Mouse (Mus musculus) testis, adult 2 months (tissue): ENCODE data around the gene Atp9a.

Source experiments
- CTCF ChIP-seq: fragments of 200-500 bp; IDR thresholded peaks from 2 replicates; pipeline ENCODE4 v1.5.1; 2012; ENCODE audit warnings: low read depth, mild to moderate bottlenecking, inconsistent platforms, low read length, moderate library complexity; ENCODE audit not compliant: control insufficient read depth, insufficient read depth, insufficient replicate concordance
- POLR2A ChIP-seq: fragments of 200-500 bp; IDR thresholded peaks from 2 replicates; pipeline ENCODE4 v1.6.1; 2012; ENCODE audit warnings: low read depth, mild to moderate bottlenecking, inconsistent platforms, low read length, moderate library complexity; ENCODE audit not compliant: control insufficient read depth

GRCm38 (mm10) chr2:168776238-168776637, 34.0 kb upstream of the Atp9a start:
- TF ChIP-seq CTCF (no peak), POLR2A (no peak)
